Mouse (Mus musculus): ENCODE results near the gene Nrgn.

The Nrgn gene

DNA sequence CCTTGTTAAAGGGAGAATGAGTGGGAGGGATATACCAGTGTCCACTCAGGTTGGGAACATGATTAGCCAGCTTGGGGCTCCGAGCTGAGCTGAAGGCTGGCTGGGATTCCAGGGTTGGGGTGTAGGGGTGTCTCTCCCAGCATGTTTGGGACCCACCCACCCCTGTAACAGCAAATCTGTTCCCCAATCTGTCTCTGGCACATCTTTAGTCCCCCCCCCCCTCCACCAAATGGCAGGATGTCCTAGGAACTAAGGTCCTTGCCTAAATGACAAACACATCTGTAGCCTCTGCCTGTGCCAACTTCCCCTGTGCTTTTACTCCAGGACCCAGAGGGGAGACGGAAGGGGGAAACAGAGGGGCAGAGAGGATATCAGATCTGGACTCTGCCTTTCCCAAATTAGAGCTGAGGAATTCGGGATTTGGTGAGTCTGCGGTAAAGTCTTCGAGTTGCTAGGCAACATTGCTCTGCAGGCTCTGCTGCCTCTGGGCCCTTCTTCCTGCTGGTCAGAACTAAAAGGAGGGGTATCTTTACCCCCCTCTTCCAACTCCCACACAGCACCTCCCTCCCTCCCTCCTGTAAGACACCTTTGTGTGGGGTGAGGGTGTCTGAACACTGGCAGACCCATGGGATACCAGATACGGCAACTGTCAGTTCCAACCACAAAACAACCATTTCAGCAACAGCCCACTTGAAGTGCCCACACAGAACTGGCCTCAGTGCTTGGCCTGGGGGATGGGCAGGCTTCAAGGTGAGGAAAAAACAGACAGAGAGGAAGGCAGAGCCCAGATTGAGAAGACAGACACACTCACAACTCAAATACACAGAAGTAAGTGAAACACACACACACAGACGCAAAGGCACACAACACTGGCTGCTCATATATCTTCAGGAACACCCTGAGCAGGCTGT lies 2.4 kb upstream of the Nrgn start, which contains the start of gene Siae:
Siae (plus strand) TSS at position 861 of the 911 bp plus-strand sequence.
- in situ Hi-C loops (cut with MseI, MboI), result no loop called here

DNA sequence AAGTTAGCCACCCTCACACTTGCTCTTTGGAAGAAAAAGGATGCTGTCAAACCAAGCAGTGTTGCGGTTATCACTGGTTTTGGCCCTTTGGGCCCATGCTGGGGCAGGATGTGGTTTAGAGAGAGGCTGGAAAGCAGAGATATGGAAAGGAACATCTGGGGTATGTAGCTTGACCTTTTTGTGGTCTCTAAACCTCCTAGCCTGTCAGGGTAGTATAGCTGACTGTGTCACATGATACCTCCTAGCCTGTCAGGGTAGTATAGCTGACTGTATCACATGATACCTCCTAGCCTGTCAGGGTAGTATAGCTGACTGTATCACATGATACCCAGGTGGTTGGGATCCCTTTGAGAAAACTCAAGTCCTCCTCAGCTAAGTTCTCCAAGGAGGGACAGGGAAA lies 1.6 kb upstream of the Nrgn start:
- in situ Hi-C loops (cut with MseI, MboI), result no loop called here

DNA sequence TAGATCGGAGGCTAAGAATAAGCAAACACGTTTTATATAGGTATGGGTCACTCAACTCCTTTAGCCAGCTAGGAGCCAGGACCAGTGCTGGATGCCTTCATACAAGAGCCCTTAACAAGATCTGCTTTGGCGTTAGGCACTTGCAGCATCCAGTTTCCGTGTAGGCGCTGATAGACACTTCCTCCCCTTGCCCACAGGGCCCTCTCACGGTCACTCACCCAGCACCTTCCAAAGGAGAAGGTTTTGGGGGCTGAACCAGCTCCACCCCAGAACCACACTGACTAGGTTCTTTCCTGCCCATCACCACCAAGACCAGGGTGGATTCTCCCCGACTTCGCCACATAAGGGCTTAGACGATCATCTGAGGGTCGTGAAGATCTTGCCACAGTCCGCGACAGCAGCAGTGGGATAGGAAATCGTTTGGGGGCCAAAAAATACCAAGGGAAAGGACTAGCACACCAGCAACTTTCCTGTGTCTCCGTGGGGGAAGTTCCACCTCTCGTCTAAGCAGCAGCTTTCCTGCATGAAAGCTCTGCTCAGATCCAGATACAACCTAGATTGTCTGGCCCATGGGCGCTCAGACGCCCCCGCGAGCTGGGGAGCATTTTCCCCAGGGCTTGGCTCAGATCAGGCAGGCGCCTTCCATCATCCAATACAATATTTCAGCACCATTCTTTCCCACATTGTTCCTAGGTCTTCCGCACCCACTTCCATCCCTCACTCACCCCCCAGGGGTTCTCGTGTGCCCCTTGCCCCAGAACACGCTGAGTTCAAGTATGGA lies 763 bp downstream of the Nrgn start:
- in situ Hi-C loops (cut with MseI, MboI), result no loop called here

DNA sequence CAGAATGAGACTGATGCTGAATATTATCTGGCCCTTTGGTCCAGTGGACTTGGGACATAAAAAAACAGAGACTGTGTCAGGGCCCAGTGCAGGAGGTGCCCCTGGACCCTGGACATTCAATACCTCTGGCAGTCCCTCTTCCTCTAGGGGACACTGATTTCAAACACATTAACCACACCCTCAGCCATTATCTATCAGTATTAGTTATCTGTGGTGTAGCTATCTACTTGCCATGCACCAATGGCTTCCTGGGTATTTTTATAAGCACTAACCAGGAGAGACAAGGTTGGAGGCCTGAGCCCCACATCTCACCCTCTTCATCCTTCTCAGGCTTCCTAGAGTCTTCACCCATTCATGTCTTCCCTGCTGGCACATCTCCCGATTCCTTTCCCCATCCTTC lies 2.3 kb downstream of the Nrgn start:
- in situ Hi-C loops (cut with MseI, MboI), result no loop called here

DNA sequence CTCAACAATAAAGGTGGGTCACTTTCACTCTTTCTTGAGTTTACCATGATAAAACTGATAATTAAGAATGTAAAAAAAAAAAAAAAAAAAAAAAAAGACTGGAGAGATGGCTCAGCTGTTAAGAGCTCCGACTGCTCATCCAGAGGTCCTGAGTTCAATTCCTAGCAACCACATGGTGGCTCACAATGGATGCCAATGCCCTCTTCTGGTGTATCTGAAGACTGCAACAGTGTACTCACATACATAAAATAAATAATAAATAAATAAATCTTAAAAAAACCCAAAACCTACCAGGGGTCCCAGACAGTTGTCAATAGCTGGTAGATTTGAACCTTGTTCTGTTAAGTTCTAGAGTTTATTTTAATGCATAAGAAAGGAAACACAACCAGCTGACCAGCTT lies 5.8 kb downstream of the Nrgn start:
- in situ Hi-C loops (cut with MseI, MboI), result no loop called here

DNA sequence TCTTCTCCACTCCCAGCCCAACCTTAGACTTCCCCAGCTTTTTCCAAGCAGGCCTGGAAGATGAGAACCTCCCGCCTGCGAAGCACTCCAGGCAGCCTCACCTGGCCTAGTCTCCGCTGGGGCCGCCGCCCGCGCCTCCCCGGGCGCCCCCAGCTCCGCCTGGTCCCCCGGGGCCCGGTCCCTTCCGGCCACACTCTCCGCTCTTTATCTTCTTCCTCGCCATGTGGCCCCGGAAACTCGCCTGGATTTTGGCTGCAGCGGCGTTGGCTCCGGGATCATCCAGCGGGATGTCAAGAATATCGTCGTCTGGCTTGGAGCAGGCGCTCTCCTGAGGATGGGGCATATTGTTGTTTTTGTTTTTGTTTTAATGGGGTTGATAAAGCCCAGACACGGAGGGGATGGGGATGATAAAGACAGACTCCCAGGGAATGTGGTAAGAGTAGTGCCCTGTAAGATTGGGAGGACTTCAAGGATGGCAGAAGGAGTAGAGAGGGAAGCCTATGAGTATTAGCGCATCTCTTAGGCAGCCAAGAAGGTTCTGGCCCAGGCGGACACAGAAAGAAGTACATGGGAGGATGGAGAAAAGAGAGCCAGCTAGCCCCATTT lies 6.8 kb downstream of the Nrgn start:
- in situ Hi-C loops (cut with MseI, MboI), result no loop called here

DNA sequence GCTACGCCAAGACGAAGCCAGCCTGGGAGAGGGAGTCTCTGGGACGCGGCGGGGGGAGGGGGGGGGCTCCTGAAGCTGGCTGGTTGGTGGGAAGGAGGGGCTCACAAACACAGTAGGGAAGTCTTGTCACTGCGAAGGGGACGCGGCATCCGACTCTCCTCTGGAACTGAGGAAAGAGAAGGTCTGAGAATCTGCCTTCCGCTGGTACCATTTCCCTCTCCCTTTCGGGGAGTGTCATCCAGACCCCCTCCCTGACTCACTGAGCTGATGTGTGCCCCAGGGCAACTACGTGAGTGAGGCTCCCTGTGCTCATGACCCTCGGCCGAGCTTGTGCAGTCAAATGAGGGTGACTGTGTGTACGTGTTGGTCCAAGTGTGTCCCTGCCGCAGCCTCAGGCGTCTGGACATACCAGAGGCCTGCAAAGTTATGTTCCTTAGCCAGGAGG lies 7.5 kb downstream of the Nrgn start:
- in situ Hi-C loops (cut with MseI, MboI), result no loop called here

DNA sequence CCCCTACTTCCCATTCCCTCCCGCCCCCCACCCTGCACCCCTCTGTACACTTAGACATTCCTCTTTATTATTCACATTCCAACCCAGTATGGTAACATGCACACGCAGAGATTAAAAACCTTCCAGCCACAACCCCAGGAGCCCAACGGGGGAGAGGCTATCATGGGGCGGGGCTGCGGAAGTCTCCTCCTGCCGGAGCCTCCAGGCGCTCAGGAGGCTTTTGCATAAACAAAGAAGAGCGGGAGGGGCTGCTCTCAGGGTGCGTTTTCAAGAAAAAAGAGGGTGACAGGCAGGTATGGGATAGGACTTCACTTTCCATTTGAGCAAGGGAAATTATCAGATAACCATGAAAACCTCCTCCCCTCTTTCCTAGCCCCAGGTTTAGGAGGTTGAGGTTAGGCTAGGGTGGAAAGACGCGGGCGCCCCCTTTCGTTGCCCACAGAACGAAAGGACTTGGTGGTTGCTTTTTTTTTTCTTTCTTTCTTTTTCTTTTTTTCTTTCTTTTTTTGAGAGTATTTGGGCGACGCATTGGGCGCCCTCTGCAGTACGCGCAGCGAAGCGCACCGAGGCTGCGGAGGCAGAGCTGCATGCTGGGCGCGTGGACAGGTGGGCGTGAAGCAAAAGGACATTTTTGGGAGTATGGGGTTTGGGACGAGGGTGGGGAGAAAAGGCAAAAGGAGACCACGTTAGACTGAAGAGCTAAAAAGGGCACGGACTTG lies 8.1 kb downstream of the Nrgn start:
- in situ Hi-C loops (cut with MseI, MboI), result no loop called here

DNA sequence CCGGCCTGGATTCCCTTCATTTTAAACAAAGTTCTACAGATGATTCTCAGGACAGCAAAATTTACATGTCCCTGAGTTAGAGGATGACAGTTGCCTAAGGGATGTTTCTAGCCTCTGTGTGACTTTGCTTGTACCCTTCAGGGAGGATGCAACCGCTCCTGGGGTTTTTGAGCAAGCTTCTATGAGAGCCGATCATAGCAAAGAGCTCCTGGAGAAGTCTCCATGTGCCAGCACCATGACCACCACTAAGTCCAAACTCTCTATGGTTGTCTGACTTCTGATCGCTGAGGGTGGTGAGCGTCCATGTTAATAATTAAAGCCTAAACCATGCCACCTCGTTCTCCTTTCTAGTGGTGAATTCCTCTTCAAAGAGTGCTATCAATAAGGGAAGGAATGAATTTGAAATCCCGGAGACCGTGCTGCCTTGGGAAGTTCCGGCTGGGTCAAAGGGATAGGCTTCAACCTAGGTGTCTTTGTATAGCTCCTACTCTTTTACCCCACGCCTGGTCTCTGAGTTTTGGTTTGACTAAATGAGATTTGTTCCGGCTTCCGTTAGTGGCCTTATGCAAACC lies 8.7 kb downstream of the Nrgn start:
- in situ Hi-C loops (cut with MseI, MboI), result no loop called here

DNA sequence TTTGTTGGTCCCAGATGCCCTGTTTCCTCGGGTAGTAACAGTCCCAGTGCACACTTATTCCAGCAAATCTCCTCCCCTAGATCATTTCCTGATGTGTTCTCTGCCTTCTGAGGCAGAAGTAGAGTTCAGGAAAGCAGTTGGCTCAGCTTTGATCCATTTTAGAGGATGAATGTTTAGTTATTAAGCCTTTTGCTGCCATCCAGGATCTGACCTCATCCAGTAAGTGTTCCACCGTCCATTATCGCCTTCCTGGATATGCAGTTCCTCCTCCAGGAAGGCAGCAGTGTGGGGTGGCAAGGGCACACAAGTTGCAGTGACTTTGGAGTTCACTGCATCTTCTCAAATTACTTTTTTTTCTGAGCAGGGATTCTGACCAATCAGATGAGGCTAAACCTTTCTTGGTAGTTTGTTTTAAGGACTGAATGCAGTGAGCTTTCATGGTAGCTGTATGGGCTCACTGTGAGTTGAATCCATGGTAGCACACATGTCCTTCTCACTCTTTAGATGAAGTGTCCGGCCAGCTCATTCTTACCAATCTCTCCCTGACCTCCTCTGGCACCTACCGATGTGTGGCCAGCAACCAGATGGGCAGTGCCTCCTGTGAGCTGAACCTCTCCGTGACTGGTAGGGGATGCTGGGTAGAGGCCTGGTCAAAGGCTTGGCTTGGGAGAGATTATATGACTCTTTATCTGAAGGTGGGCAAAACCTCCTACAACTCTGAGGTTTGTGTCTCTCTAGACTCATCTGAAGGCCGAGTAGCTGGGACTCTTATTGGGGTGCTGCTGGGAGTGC lies 10.7 kb downstream of the Nrgn start:
- in situ Hi-C loops (cut with MseI, MboI), result no loop called here

DNA sequence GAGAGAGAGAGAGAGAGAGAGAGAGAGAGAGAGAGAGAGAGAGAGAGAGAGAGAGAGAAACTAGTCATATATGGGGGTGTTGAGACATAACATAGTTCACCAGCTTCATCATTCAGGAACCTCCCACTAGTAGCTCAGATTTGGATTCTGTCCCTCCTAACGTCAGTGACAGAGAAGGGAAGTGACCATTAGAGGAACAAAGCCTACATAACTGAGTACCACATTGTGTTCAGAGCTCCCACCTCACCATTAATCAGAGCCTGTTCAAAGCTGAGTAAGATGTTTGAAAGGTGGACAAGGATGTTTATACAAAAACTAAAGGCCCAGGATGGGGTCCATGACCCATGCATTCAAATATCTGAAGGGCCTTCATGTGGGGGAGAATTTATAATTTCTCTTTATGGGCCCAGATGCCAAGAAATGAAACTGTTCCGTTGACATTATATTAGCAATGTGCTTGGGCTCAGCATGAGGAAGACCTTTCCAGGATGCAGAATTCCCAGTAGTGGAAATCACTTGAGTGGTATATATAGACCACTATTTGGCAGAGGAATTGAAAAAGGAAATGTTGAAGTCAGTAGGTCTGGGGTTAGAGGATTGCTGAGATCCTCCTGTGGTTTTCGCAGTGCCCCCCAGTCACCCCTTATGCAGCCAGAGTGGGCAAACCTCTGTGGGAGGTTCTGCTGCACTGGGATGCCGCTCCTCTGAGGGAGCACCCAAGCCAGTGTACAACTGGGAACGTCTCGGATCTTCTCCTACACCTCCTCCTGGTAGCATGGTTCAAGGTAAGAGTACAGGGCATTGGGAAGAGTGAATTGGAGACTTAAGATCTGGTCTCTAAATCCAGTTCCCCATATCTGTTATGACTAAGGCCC lies 11.8 kb downstream of the Nrgn start:
- in situ Hi-C loops (cut with MseI, MboI), result no loop called here

DNA sequence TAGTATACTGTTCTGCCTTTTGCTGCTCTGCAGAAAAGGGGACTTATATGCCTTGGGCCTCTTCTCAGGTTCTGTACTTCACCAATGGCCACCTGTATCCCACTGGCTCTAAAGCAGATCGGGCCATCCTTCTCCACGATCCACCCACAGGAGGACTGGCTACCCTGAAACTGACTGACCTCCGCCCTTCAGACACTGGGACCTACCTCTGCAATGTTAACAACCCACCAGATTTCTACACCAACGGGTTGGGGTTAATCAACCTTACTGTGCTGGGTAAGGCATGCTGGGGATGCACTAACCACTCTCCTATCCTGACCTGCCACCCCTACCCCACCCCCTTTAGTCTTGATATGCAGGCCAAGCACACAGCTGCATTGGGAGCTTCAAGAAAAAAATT lies 12.5 kb downstream of the Nrgn start:
- in situ Hi-C loops (cut with MseI, MboI), result no loop called here

DNA sequence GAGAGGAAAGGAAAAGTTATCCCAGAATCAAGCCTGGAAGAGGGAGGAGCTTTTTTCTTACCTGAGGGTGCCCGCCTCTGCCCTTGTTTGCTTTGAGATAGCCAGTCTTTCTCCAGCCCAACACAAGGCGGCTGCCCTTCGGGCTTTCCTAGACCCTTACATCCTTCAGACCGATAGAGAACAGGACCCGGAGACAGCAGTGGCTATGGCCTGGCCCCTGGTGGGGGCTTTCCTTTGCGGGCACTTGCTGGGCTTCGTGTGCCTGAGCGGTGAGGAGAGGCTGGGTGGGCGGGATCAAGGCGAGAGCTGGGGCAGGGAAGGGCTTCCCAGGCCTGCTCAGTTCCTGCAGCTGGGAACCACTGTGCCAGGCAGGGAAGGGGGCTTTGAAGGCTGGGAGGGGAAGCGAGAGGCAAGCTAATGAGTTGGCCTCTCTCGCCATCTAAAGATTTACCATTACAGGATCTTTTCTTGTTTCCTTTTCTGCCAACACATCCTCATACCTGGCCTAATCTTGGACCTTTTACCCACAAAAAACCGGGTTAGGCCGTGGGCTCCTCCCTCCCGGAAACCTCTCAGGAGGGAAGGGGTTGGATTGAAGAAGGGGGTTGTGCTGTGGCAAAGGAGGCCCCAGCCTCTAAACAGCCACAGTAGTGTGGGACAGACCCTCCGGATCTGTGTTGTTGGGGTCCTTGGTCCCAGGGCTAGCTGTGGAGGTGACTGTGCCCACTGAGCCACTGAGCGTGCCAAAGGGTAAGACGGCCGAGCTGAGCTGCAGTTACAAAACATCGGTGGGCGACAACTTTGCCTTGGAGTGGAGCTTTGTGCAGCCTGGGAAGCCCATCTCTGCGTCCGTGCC lies 13.3 kb downstream of the Nrgn start, which contains the start of gene Vsig2:
Vsig2 (plus strand) TSS at position 86 of the 856 bp plus-strand sequence.
- in situ Hi-C loops (cut with MseI, MboI), result no loop called here

DNA sequence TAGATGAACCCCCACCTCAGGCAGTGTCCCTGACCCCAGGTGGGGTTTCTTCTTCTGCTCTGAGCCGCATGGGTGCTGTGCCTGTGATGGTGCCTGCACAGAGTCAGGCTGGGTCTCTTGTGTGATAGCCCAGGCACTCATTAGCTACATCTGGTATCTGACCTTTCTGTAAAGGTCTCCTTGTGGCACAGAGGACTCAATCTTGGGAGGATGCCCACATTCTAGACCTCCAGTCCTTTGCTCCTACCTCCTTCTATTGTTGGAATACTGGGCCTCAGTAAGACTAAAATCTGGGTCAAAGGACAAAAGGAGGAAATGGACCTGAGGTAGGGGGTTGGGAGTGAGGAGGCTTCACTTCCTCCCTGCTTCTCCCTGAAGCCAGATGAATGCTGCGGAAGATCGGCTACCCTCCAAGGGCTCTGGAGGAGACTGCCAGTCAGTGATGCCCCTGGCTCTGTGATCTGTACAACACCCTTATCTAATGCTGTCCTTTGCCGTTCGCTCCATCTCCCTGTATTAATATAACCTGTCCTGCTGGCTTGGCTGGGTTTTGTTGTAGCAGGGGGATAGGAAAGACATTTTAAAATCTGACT lies 14.9 kb downstream of the Nrgn start:
- in situ Hi-C loops (cut with MseI, MboI), result no loop called here

DNA sequence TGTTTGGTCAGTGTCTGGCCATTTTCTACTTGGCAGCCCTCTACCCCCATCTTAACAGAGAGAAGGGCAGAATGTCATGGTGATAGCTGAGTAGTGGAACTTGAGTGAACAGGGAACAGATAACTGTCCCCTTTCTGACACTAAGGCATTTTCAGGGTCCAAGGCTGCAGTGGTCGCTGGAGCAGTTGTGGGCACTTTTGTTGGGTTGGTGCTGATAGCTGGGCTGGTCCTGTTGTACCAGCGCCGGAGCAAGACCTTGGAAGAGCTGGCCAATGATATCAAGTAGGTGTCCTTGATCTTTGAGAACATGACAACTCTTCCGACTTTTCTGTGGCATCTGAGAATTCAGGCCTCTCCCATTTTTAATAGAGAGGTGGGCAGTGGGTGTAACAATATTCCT lies 15.9 kb downstream of the Nrgn start:
- in situ Hi-C loops (cut with MseI, MboI), result no loop called here

DNA sequence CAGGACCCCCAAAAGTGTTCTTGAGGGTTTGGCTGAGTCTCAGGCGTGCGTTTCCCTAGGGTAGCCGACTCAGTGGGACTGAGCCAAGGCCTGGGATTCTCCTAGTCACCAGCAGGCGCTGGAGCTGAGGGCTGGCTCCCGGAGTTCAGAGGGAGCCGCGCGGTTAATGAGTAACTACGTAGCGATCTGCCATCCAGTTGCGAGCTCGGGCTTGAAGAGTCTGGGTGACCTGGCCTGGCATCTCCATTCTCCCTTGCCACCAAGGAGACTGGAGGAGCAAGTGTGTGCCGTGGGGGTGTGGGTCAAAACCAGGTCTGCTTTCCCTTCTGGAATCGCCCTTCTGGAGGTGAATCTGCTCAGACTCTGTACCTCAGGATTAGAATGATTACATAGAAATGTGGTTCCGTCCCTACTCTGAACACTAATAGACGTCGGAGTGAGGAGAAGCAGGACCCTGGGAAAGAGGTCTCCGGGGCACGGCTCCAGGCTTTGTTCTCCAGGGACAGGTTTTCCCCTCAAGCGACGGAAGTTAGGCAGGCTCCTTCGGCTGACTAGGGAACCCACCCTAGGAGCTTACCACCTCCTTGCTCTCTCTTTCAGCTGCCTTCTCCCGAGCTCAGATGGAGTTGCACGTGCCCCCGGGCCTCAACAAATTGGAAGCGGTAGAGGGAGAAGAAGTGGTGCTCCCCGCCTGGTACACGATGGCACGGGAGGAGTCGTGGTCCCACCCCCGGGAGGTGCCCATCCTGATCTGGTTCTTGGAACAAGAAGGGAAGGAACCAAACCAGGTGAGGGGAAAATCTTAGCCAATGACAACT lies 21.6 kb downstream of the Nrgn start:
- in situ Hi-C loops (cut with MseI, MboI), result no loop called here
